Mouse (Mus musculus): ENCODE data around the gene Tll2.

Tll2 gene

GRCm38 (mm10) chr19:41086700-41087099 lies 119.9 kb downstream of the Tll2 start:
- peak; percentile 24 for DNase-seq (ENCODE audit: low spot score)

- no peak for DNase-seq (ENCODE audit: low spot score)
These were observed 120.3 kb downstream of the Tll2 start for GRCm38 (mm10) chr19:41086289-41086688.

- no peak for DNase-seq (ENCODE audit: low spot score)
These were observed 123.0 kb downstream of the Tll2 start for GRCm38 (mm10) chr19:41083646-41084045.

GRCm38 (mm10) chr19:41081589-41081988 lies 125.0 kb downstream of the Tll2 start:
- DNase-seq (ENCODE audit: low spot score) = no peak

- DNase-seq (ENCODE audit: low spot score) = no peak
These were observed 129.7 kb downstream of the Tll2 start, which contains the start of gene Opalin for GRCm38 (mm10) chr19:41076906-41077305. Opalin (minus strand) TSS chr19:41077113.

- no peak for DNase-seq (ENCODE audit: low spot score)
These were observed 132.7 kb downstream of the Tll2 start for GRCm38 (mm10) chr19:41073746-41074455.

- DNase-seq (ENCODE audit: low spot score) = peak; percentile 67
These were observed 135.1 kb downstream of the Tll2 start for GRCm38 (mm10) chr19:41071500-41071899.

GRCm38 (mm10) chr19:41054702-41055101 lies 151.9 kb downstream of the Tll2 start:
- no peak for DNase-seq (ENCODE audit: low spot score)

- DNase-seq (ENCODE audit: low spot score) = no peak
These were observed 153.1 kb downstream of the Tll2 start for GRCm38 (mm10) chr19:41053530-41053929.

- no peak for DNase-seq (ENCODE audit: low spot score)
These were observed 154.4 kb downstream of the Tll2 start for GRCm38 (mm10) chr19:41052247-41052646.

GRCm38 (mm10) chr19:41051714-41052113 lies 154.9 kb downstream of the Tll2 start:
- no peak for DNase-seq (ENCODE audit: low spot score)

GRCm38 (mm10) chr19:41048187-41048559 lies 158.5 kb downstream of the Tll2 start:
- DNase-seq (ENCODE audit: low spot score) = no peak

- no peak for DNase-seq (ENCODE audit: low spot score)
These were observed 159.0 kb downstream of the Tll2 start for GRCm38 (mm10) chr19:41047437-41048186.

GRCm38 (mm10) chr19:41045091-41045770 lies 161.4 kb downstream of the Tll2 start:
- no peak for DNase-seq (ENCODE audit: low spot score)

GRCm38 (mm10) chr19:41039110-41039509 lies 167.5 kb downstream of the Tll2 start:
- DNase-seq (ENCODE audit: low spot score) = no peak

- DNase-seq (ENCODE audit: low spot score) = no peak
These were observed 170.7 kb downstream of the Tll2 start for GRCm38 (mm10) chr19:41035809-41036551.
